13 mouse cellular contexts compared by ENCODE assay signal in the genomic region with DNA sequence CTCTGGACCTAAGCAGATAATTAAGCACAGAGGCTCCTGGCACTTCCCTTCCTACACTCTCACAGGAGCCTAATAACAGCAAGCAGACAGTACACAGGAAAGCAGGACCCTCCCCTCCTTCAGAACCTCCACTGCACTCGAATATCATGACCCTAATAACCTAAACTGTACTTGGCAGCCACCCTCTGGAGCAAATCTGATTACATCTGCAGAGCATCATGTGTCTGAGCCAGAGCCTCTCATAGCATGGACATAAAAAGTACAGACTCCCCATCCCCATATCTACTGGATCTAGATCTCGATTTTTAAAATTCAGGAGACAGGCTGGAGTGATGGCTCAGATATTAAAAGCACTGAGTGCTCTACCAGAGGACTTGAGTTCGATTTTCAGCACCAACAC. TPM values are rescaled to one million over a fixed set of nuclear protein-coding genes. Genes with fewer than 3 reads are reported as not detected.
DNase-seq lines count a peak whose midpoint lies in the region; ATAC-seq and TF ChIP-seq lines count a peak whose summit lies in the region.
"Had no signal": no experiment of that assay in that cellular context is flagged by ENCODE, and none has a peak within 500 bp of the region (broad histone marks: within the 10 kb centered on the region; RNA-seq: fewer than 3 reads in every experiment).

No protein-coding gene starts in this region.

- H3K9me3 ChIP-seq in heart, postnatal 0 days (replicated peaks; ENCODE audit: control insufficient read depth, low read length) = no peaks in the 10 kb centered on the region
- no peaks in the 10 kb centered on the region for H3K9me3 ChIP-seq in heart, embryonic 11.5 days (replicated peaks; ENCODE audit: control insufficient read depth, low read length)
- H3K9me3 ChIP-seq in midbrain, embryonic 12.5 days = no peaks in the 10 kb centered on the region
- H3K9me3 ChIP-seq in midbrain, embryonic 16.5 days (replicated peaks; ENCODE audit: control insufficient read depth, low read length, poor library complexity, severe bottlenecking) = no peaks in the 10 kb centered on the region
- H3K9me3 ChIP-seq in hindbrain, embryonic 14.5 days (ENCODE audit: control insufficient read depth, low read length) = no peaks in the 10 kb centered on the region
- no peaks in the 10 kb centered on the region for H3K9me3 ChIP-seq in stomach, embryonic 16.5 days (replicated peaks; ENCODE audit: control insufficient read depth, low read length)
- no peaks in the 10 kb centered on the region for H3K9me3 ChIP-seq in liver, embryonic 12.5 days (replicated peaks)
- H3K9me3 ChIP-seq: heart, embryonic 13.5 days had no signal

- no peak overlapping the region for H3K4me3 ChIP-seq in heart, postnatal 0 days (ENCODE audit: low read depth, low read length)
- no peak overlapping the region for H3K4me3 ChIP-seq in heart, embryonic 11.5 days (ENCODE audit: low read depth, low read length)
- H3K4me3 ChIP-seq in midbrain, embryonic 12.5 days = no peak overlapping the region
- H3K4me3 ChIP-seq in midbrain, embryonic 16.5 days (ENCODE audit: low read depth, low read length) = no peak overlapping the region
- no peak overlapping the region for H3K4me3 ChIP-seq in hindbrain, embryonic 14.5 days (replicated peaks; ENCODE audit: low read length)
- H3K4me3 ChIP-seq in stomach, embryonic 16.5 days (replicated peaks; ENCODE audit: low read length) = no peak overlapping the region
- H3K4me3 ChIP-seq in liver, embryonic 12.5 days = no peak overlapping the region
- H3K4me3 ChIP-seq: heart, embryonic 13.5 days had no signal

- H3K4me1 ChIP-seq in heart, postnatal 0 days (ENCODE audit: control insufficient read depth, insufficient read depth) = no peaks in the 10 kb centered on the region
- H3K4me1 ChIP-seq in heart, embryonic 11.5 days (ENCODE audit: control insufficient read depth, insufficient read depth, low read length) = peaks cover 6% of the 10 kb centered on the region; the same call in 1 of the 2 replicates
- H3K4me1 ChIP-seq in midbrain, embryonic 12.5 days = peaks cover 15% of the 10 kb centered on the region
- peaks cover 2% of the 10 kb centered on the region; the same call in 1 of the 2 replicates for H3K4me1 ChIP-seq in midbrain, embryonic 16.5 days (ENCODE audit: control insufficient read depth, insufficient read depth, low read length)
- H3K4me1 ChIP-seq in hindbrain, embryonic 14.5 days (replicated peaks; ENCODE audit: control insufficient read depth, insufficient read depth, low read length) = peaks cover 15% of the 10 kb centered on the region; the same call in 1 of the 2 replicates
- peaks cover 35% of the 10 kb centered on the region for H3K4me1 ChIP-seq in stomach, embryonic 16.5 days (ENCODE audit: control insufficient read depth, insufficient read depth, low read length)
- H3K4me1 ChIP-seq in liver, embryonic 12.5 days = peaks cover 51% of the 10 kb centered on the region

- 44% methylated on average over 3 of the region's 3 CpGs for whole genome bisulfite sequencing in heart, postnatal 0 days
- WGBS in heart, embryonic 11.5 days (ENCODE audit: insufficient replicate concordance) = 60% methylated on average over 3 of the region's 3 CpGs
- 73% methylated on average over 3 of the region's 3 CpGs for WGBS in midbrain, embryonic 12.5 days
- WGBS in midbrain, embryonic 16.5 days = 81% methylated on average over 3 of the region's 3 CpGs
- 74% methylated on average over 3 of the region's 3 CpGs for WGBS in hindbrain, embryonic 14.5 days
- WGBS in stomach, embryonic 16.5 days = 49% methylated on average over 3 of the region's 3 CpGs
- WGBS in liver, embryonic 12.5 days (ENCODE audit: insufficient replicate concordance) = 37% methylated on average over 3 of the region's 3 CpGs

- H3K36me3 ChIP-seq in heart, postnatal 0 days (replicated peaks; ENCODE audit: control insufficient read depth, insufficient read depth, low read length) = no peaks in the 10 kb centered on the region
- H3K36me3 ChIP-seq in heart, embryonic 11.5 days (ENCODE audit: control insufficient read depth, insufficient read depth, low read length) = no peaks in the 10 kb centered on the region
- no peaks in the 10 kb centered on the region for H3K36me3 ChIP-seq in midbrain, embryonic 12.5 days
- no peaks in the 10 kb centered on the region for H3K36me3 ChIP-seq in midbrain, embryonic 16.5 days (ENCODE audit: control insufficient read depth, insufficient read depth, low read length)
- no peaks in the 10 kb centered on the region for H3K36me3 ChIP-seq in hindbrain, embryonic 14.5 days (replicated peaks; ENCODE audit: control insufficient read depth, insufficient read depth)
- no peaks in the 10 kb centered on the region for H3K36me3 ChIP-seq in stomach, embryonic 16.5 days (ENCODE audit: control insufficient read depth, insufficient read depth, low read length)
- no peaks in the 10 kb centered on the region for H3K36me3 ChIP-seq in liver, embryonic 12.5 days
- H3K36me3 ChIP-seq: heart, embryonic 13.5 days had no signal

- peak overlapping the region; percentile 46; the same call in 1 of the 2 replicates for H3K27ac ChIP-seq in heart, postnatal 0 days (ENCODE audit: low read depth)
- no peak overlapping the region for H3K27ac ChIP-seq in heart, embryonic 11.5 days (ENCODE audit: low read depth, low read length)
- H3K27ac ChIP-seq in midbrain, embryonic 12.5 days (replicated peaks) = peak overlapping the region; percentile 63
- H3K27ac ChIP-seq in midbrain, embryonic 16.5 days (ENCODE audit: low read length) = no peak overlapping the region
- H3K27ac ChIP-seq in hindbrain, embryonic 14.5 days = peak overlapping the region; percentile 59; the same call in 1 of the 2 replicates
- H3K27ac ChIP-seq in stomach, embryonic 16.5 days (ENCODE audit: low read length) = peak overlapping the region; percentile 60
- H3K27ac ChIP-seq in liver, embryonic 12.5 days = no peak overlapping the region
- H3K27ac ChIP-seq: heart, embryonic 13.5 days had no signal

- ATAC-seq in heart, postnatal 0 days (ENCODE audit: insufficient read depth, low read depth) = no peak
- no peak for ATAC-seq in heart, embryonic 11.5 days (replicated peaks; ENCODE audit: insufficient number of reproducible peaks, low FRiP score, low TSS enrichment)
- no peak for ATAC-seq in midbrain, embryonic 12.5 days (ENCODE audit: low FRiP score, low read depth)
- ATAC-seq in midbrain, embryonic 16.5 days = no peak
- no peak for ATAC-seq in hindbrain, embryonic 14.5 days (ENCODE audit: low FRiP score)
- ATAC-seq in stomach, embryonic 16.5 days (ENCODE audit: insufficient read depth, low FRiP score) = peak; percentile 29; the same call in 1 of the 2 replicates
- ATAC-seq in liver, embryonic 12.5 days = no peak

- no peaks in the 10 kb centered on the region for H3K27me3 ChIP-seq in heart, postnatal 0 days (ENCODE audit: control insufficient read depth, insufficient read depth, low read length)
- H3K27me3 ChIP-seq in heart, embryonic 11.5 days (ENCODE audit: control insufficient read depth, insufficient read depth, low read length) = no peaks in the 10 kb centered on the region
- no peaks in the 10 kb centered on the region for H3K27me3 ChIP-seq in midbrain, embryonic 12.5 days
- H3K27me3 ChIP-seq in midbrain, embryonic 16.5 days (ENCODE audit: control insufficient read depth, insufficient read depth, low read depth, low read length) = no peaks in the 10 kb centered on the region
- H3K27me3 ChIP-seq in hindbrain, embryonic 14.5 days (ENCODE audit: control insufficient read depth, insufficient read depth, low read length) = no peaks in the 10 kb centered on the region
- H3K27me3 ChIP-seq in stomach, embryonic 16.5 days (ENCODE audit: control insufficient read depth, insufficient read depth, low read length) = no peaks in the 10 kb centered on the region
- H3K27me3 ChIP-seq in liver, embryonic 12.5 days (replicated peaks) = no peaks in the 10 kb centered on the region
- H3K27me3 ChIP-seq: heart, embryonic 13.5 days had no signal

- no peak for TF ChIP-seq CTCF in heart, postnatal 0 days (IDR thresholded peaks at IDR 0.05; ENCODE audit: low read depth)

- TF ChIP-seq EP300 in heart, postnatal 0 days (IDR thresholded peaks at IDR 0.05; ENCODE audit: low read depth) = no peak

- H3K9ac ChIP-seq in heart, postnatal 0 days (replicated peaks; ENCODE audit: low read depth, low read length) = no peak overlapping the region
- no peak overlapping the region for H3K9ac ChIP-seq in heart, embryonic 11.5 days (ENCODE audit: low read depth, low read length)
- H3K9ac ChIP-seq in midbrain, embryonic 12.5 days (replicated peaks) = no peak overlapping the region; the same call in 1 of the 2 replicates
- no peak overlapping the region for H3K9ac ChIP-seq in midbrain, embryonic 16.5 days (ENCODE audit: low read depth, low read length)
- no peak overlapping the region for H3K9ac ChIP-seq in hindbrain, embryonic 14.5 days
- no peak overlapping the region for H3K9ac ChIP-seq in stomach, embryonic 16.5 days (ENCODE audit: low read length)
- no peak overlapping the region for H3K9ac ChIP-seq in liver, embryonic 12.5 days
- H3K9ac ChIP-seq: heart, embryonic 13.5 days had no signal

- no peak for DNase-seq in heart, postnatal 0 days (ENCODE audit: low spot score)
- no peak for DNase-seq in hindbrain, embryonic 14.5 days (ENCODE audit: low spot score)
- no peak for DNase-seq in T-cell, adult 2 months (ENCODE audit: low spot score)
- DNase-seq: kidney, postnatal 36 days; layer of hippocampus, postnatal 36 days; liver had no signal

- no peak overlapping the region for H3K4me2 ChIP-seq in heart, postnatal 0 days (ENCODE audit: low read depth, low read length)
- H3K4me2 ChIP-seq in heart, embryonic 11.5 days = no peak overlapping the region
- no peak overlapping the region for H3K4me2 ChIP-seq in midbrain, embryonic 12.5 days (replicated peaks)
- no peak overlapping the region for H3K4me2 ChIP-seq in midbrain, embryonic 16.5 days (ENCODE audit: low read length)
- no peak overlapping the region for H3K4me2 ChIP-seq in hindbrain, embryonic 14.5 days (replicated peaks)
- no peak overlapping the region for H3K4me2 ChIP-seq in stomach, embryonic 16.5 days (ENCODE audit: low read depth, low read length)
- no peak overlapping the region for H3K4me2 ChIP-seq in liver, embryonic 12.5 days
- H3K4me2 ChIP-seq: heart, embryonic 13.5 days had no signal

RNA-seq across cellular contexts. Expression of a gene that starts 58.0 kb away (rescaled TPM):
- total RNA-seq in heart, postnatal 0 days (2014; rRNA removed; ENCODE audit: low replicate concordance) = 5.6 and 17.1 TPM in 2 replicates
- 5.9 and 6.9 TPM in 2 replicates for polyA plus RNA-seq in heart, postnatal 0 days (2015; fragmentation: Nextera tagmentation; extraction: Ambion mirVana)
- 6.6 and 6.9 TPM in 2 replicates for polyA plus RNA-seq in heart, embryonic 11.5 days (2014; fragmentation: Nextera tagmentation; extraction: Ambion mirVana)
- polyA plus RNA-seq in midbrain, embryonic 12.5 days (2016; fragmentation: Nextera tagmentation; extraction: Ambion mirVana) = 67.9 and 68.9 TPM in 2 replicates
- polyA plus RNA-seq in midbrain, embryonic 16.5 days (2015; fragmentation: Nextera tagmentation; extraction: Ambion mirVana) = 68.8 and 78.8 TPM in 2 replicates
- 45.2 and 45.3 TPM in 2 replicates for polyA plus RNA-seq in hindbrain, embryonic 14.5 days (2014; fragmentation: Nextera tagmentation; extraction: Ambion mirVana)
- polyA plus RNA-seq in stomach, embryonic 16.5 days (2015; fragmentation: Nextera tagmentation; extraction: Ambion mirVana) = 37.3 and 41.8 TPM in 2 replicates
- polyA plus RNA-seq in liver, embryonic 12.5 days (2016; fragmentation: Nextera tagmentation; extraction: Ambion mirVana) = 8.1 and 8.8 TPM in 2 replicates
- total RNA-seq: CH12.LX had no signal

Comparison
In these comparisons a context has a peak if more than half of its experiments do, and no peak if none do; other contexts are left out.
1. H3K27ac ChIP-seq: peak in heart, postnatal 0 days (single experiment), midbrain, embryonic 12.5 days (single experiment), hindbrain, embryonic 14.5 days (single experiment) and stomach, embryonic 16.5 days (single experiment); none in heart, embryonic 11.5 days (single experiment), midbrain, embryonic 16.5 days (single experiment) and liver, embryonic 12.5 days (single experiment).